Mouse (Mus musculus) testis, adult 2 months (tissue): Measurements from ENCODE around the gene Kmt2d.

Experiments
- CTCF ChIP-seq: fragments of 200-500 bp; IDR thresholded peaks from 2 replicates; pipeline ENCODE4 v1.5.1; 2012; ENCODE audit warnings: low read depth, mild to moderate bottlenecking, inconsistent platforms, low read length, moderate library complexity; ENCODE audit not compliant: control insufficient read depth, insufficient read depth, insufficient replicate concordance
- POLR2A ChIP-seq: fragments of 200-500 bp; IDR thresholded peaks from 2 replicates; pipeline ENCODE4 v1.6.1; 2012; ENCODE audit warnings: low read depth, mild to moderate bottlenecking, inconsistent platforms, low read length, moderate library complexity; ENCODE audit not compliant: control insufficient read depth

DNA sequence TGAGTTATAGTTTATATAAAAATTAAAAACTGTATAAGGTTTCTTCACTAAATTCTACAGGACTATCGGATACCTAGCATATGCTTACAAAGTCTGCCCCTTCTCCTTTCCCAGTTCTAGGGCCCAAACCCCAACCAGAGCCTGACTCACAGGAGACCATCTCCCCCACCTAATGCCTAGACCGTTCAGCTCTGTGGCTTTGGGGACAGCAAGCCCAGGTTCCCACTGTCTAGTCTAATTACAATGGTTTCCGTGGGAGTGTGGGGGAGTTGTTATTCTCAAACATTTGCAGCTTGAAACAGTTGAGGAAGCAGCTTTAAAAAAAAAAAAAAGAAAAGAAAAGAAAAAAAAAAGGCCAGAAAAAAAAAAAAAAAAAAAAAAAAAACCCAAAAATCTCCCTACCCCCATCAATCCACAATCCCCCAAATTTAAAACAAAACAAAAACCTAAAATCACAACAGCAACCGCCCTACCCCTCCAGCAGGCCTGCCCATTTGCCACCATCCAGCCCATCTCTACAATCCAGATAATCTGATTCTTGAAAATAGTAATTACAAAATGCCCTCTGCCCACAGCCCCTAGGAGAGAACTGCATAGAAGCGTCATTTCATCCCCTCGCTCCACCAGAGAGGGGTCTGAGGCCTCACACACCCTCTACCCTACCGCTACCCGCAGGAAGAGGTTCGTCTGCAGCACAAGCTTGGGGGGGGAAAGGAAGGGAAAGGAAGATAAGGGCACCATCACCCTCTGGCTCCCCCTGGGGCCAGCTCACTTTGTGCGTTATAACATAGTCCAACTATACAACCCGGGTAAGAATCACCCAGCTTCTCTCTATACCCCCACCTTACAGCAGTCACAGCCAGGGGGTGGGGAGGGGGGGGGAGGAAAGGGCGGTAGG, 38.6 kb downstream of the Kmt2d start:
- TF ChIP-seq CTCF (no peak), POLR2A (no peak)
